Mouse (Mus musculus): ENCODE measurements around the gene Nkx2-2. TPM values are rescaled to one million over a fixed set of nuclear protein-coding genes. Genes with fewer than 3 reads are reported as not detected.
A peak's percentile ranks its signal among the peaks of the same experiment; 100 is the strongest.
"Not testable (repeated sequence)": the region's sequence is repeated elsewhere in the genome, so short reads cannot be mapped to it uniquely, and the experiment has no call there.

Gene Nkx2-2
- total and polyA plus RNA-seq, 2 experiments, result not detected

DNA sequence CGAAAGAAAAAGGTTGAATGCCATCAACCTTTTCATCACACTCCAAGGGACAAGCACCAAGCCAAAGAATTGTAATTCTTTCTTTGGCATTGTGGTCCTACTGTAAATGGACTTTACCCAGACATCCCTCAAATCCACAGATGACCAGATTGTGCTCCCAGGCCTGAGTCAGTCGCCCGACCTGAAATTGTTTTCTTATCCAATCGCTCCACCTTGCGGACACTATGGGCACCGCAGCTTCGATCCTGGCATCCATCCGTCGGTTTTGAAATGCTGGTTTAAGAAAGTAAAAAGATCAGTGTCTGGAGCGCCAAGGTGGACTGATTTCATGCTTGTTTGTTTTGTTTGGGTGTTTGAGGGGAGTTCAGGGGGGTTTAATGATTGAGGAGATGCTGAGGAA is 16.4 kb downstream of the Nkx2-2 start:
- H3K4me3 ChIP-seq (ENCODE audit: insufficient read depth, low read depth, low read length), result no peak overlapping the region
- no peak for TF ChIP-seq POLR2A (IDR thresholded peaks at IDR 0.05; ENCODE audit: extremely low read depth, insufficient read depth, low read length)
- TF ChIP-seq CTCF (IDR thresholded peaks at IDR 0.05; ENCODE audit: low read depth, low read length), result peak; percentile 94
- 0 out of 2 replicates have a peak, but pooled peaks cover 3% of the 10 kb centered on the region for H3K27me3 ChIP-seq (ENCODE audit: control insufficient read depth, insufficient read depth, low read length)

DNA sequence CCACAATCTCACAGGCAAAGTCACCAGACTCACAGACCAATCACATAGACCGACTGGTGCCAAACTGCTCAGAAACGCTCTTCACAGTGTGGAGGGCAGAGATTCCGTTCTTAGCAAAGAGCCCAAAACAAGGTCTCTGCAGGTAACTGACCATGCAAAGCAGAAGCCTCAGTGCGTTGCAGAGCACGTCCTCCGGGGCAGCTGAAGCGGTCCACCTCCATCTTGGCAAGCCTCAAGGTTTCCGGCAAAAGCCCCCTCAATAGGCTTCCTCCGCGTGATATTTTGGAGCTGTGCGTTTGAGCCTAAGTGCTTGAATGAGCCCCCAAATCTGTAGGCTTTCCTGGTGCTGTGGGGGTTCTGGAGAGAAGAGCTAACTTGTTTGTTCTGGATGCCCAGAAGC is 18.7 kb downstream of the Nkx2-2 start:
- Histone ChIP-seq H3K79me2 (ENCODE audit: control insufficient read depth, insufficient read depth, low read length) (no peaks in the 10 kb centered on the region), H3K4me3 (ENCODE audit: insufficient read depth, low read depth, low read length) (no peak overlapping the region), H3K27ac (replicated peaks; ENCODE audit: insufficient read depth, low read depth, low read length) (no peak overlapping the region), H3K9ac (ENCODE audit: low read depth, low read length) (no peak overlapping the region), H3K27me3 (ENCODE audit: control insufficient read depth, insufficient read depth, low read length) (0 out of 2 replicates have a peak, but pooled peaks cover 3% of the 10 kb centered on the region), H3K36me3 (ENCODE audit: control insufficient read depth, insufficient read depth, low read length) (no peaks in the 10 kb centered on the region), H3K4me1 (ENCODE audit: control insufficient read depth, insufficient read depth, low read length) (0 out of 2 replicates have a peak, but pooled peaks cover 6% of the 10 kb centered on the region)
- TF ChIP-seq POLR2A (IDR thresholded peaks at IDR 0.05; ENCODE audit: extremely low read depth, insufficient read depth, low read length), result no peak
- WGBS, result 82% methylated on average over 11 of the region's 11 CpGs
- no peak for DNase-seq (ENCODE audit: extremely low read depth, low read depth, low spot score)

More for the DNA sequence above, 16.4 kb downstream of the Nkx2-2 start:
- Histone ChIP-seq H3K36me3 (ENCODE audit: control insufficient read depth, insufficient read depth, low read length) (no peaks in the 10 kb centered on the region), H3K4me1 (ENCODE audit: control insufficient read depth, insufficient read depth, low read length) (0 out of 2 replicates have a peak, but pooled peaks cover 6% of the 10 kb centered on the region), H3K79me2 (ENCODE audit: control insufficient read depth, insufficient read depth, low read length) (no peaks in the 10 kb centered on the region), H3K9ac (ENCODE audit: low read depth, low read length) (no peak overlapping the region), H3K27ac (replicated peaks; ENCODE audit: insufficient read depth, low read depth, low read length) (no peak overlapping the region)
- 8% methylated on average over 10 of the region's 10 CpGs for WGBS
- DNase-seq (ENCODE audit: extremely low read depth, low read depth, low spot score), result peak; percentile 75

GRCm38 (mm10) chr2:147173751-147174150 is 20.3 kb downstream of the Nkx2-2 start:
- TF ChIP-seq POLR2A (IDR thresholded peaks at IDR 0.05; ENCODE audit: extremely low read depth, insufficient read depth, low read length) (no peak), CTCF (IDR thresholded peaks at IDR 0.05; ENCODE audit: low read depth, low read length) (no peak)
- Histone ChIP-seq H3K36me3 (ENCODE audit: control insufficient read depth, insufficient read depth, low read length) (no peaks in the 10 kb centered on the region), H3K79me2 (ENCODE audit: control insufficient read depth, insufficient read depth, low read length) (no peaks in the 10 kb centered on the region), H3K27me3 (ENCODE audit: control insufficient read depth, insufficient read depth, low read length) (peaks cover 3% of the 10 kb centered on the region; the same call in 1 of the 2 replicates), H3K27ac (replicated peaks; ENCODE audit: insufficient read depth, low read depth, low read length) (no peak overlapping the region), H3K9ac (ENCODE audit: low read depth, low read length) (no peak overlapping the region), H3K4me3 (ENCODE audit: insufficient read depth, low read depth, low read length) (no peak overlapping the region), H3K4me1 (ENCODE audit: control insufficient read depth, insufficient read depth, low read length) (0 out of 2 replicates have a peak, but pooled peaks cover 6% of the 10 kb centered on the region)
- no peak for DNase-seq (ENCODE audit: extremely low read depth, low read depth, low spot score)

GRCm38 (mm10) chr2:147170538-147170937 is 23.5 kb downstream of the Nkx2-2 start:
- H3K4me1 ChIP-seq (ENCODE audit: control insufficient read depth, insufficient read depth, low read length); H3K9ac ChIP-seq (ENCODE audit: low read depth, low read length); H3K36me3 ChIP-seq (ENCODE audit: control insufficient read depth, insufficient read depth, low read length); H3K4me3 ChIP-seq (ENCODE audit: insufficient read depth, low read depth, low read length); DNase-seq (ENCODE audit: extremely low read depth, low read depth, low spot score); H3K27ac ChIP-seq (replicated peaks; ENCODE audit: insufficient read depth, low read depth, low read length); H3K79me2 ChIP-seq (ENCODE audit: control insufficient read depth, insufficient read depth, low read length); H3K27me3 ChIP-seq (ENCODE audit: control insufficient read depth, insufficient read depth, low read length): not testable (repeated sequence)
- WGBS, result 78% methylated on average over 9 of the region's 9 CpGs
- TF ChIP-seq CTCF (IDR thresholded peaks at IDR 0.05; ENCODE audit: low read depth, low read length), result 0 out of 2 replicates have a peak, but pooled peaks have one; percentile 14

DNA sequence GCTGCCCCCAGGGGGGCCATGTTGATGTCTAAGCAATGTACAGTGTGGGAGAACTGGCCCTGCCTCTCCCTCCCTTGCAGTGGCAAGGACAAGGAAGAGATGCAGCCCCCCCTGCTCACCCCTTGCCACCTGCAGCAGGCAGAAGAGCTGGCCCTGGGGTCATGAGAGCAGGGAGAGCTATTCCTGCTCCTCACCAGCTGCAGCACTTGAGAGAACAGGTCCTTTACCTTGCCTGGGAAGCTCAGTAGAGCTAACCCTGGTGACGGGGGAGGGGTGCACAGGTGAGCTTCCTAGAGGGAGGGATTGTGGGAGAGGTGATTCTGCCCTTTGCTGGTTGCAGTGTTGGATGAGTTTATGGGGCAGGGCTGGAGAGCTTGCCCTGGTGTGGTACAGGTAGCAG is 28.2 kb downstream of the Nkx2-2 start:
- H3K79me2 ChIP-seq (ENCODE audit: control insufficient read depth, insufficient read depth, low read length), result no peaks in the 10 kb centered on the region
- TF ChIP-seq POLR2A (IDR thresholded peaks at IDR 0.05; ENCODE audit: extremely low read depth, insufficient read depth, low read length) (no peak), CTCF (IDR thresholded peaks at IDR 0.05; ENCODE audit: low read depth, low read length) (no peak)
- 75% methylated on average over 1 of the region's 1 CpGs for WGBS

GRCm38 (mm10) chr2:147165376-147165775 is 28.7 kb downstream of the Nkx2-2 start:
- no peaks in the 10 kb centered on the region for H3K4me1 ChIP-seq (ENCODE audit: control insufficient read depth, insufficient read depth, low read length)
- no peak overlapping the region for H3K4me3 ChIP-seq (ENCODE audit: insufficient read depth, low read depth, low read length)
- no peak for DNase-seq (ENCODE audit: extremely low read depth, low read depth, low spot score)
- no peaks in the 10 kb centered on the region for H3K36me3 ChIP-seq (ENCODE audit: control insufficient read depth, insufficient read depth, low read length)
- no peaks in the 10 kb centered on the region for H3K79me2 ChIP-seq (ENCODE audit: control insufficient read depth, insufficient read depth, low read length)
- no peaks in the 10 kb centered on the region; the same call in 1 of the 2 replicates for H3K27me3 ChIP-seq (ENCODE audit: control insufficient read depth, insufficient read depth, low read length)
- H3K27ac ChIP-seq (replicated peaks; ENCODE audit: insufficient read depth, low read depth, low read length), result no peak overlapping the region
- WGBS, result 80% methylated on average over 3 of the region's 3 CpGs
- no peak overlapping the region for H3K9ac ChIP-seq (ENCODE audit: low read depth, low read length)
- TF ChIP-seq POLR2A (IDR thresholded peaks at IDR 0.05; ENCODE audit: extremely low read depth, insufficient read depth, low read length) (no peak), CTCF (IDR thresholded peaks at IDR 0.05; ENCODE audit: low read depth, low read length) (no peak)

More for the DNA sequence above, 28.2 kb downstream of the Nkx2-2 start:
- H3K9ac ChIP-seq (ENCODE audit: low read depth, low read length), result no peak overlapping the region
- no peak overlapping the region for H3K4me3 ChIP-seq (ENCODE audit: insufficient read depth, low read depth, low read length)
- H3K36me3 ChIP-seq (ENCODE audit: control insufficient read depth, insufficient read depth, low read length), result no peaks in the 10 kb centered on the region
- no peak overlapping the region for H3K27ac ChIP-seq (replicated peaks; ENCODE audit: insufficient read depth, low read depth, low read length)
- no peaks in the 10 kb centered on the region for H3K4me1 ChIP-seq (ENCODE audit: control insufficient read depth, insufficient read depth, low read length)
- DNase-seq (ENCODE audit: extremely low read depth, low read depth, low spot score), result no peak
- no peaks in the 10 kb centered on the region; the same call in 1 of the 2 replicates for H3K27me3 ChIP-seq (ENCODE audit: control insufficient read depth, insufficient read depth, low read length)
